Mouse (Mus musculus) ES-E14 (cell line): ENCODE measurements at regions not wholly inside any gene's neighbourhood (a gene's known extent, or its start where the extent isn't known, plus 50 kb on each side); places are given as distances from the start of the nearest gene placed in this dataset.
"Not testable (repeated sequence)": the region's sequence is repeated elsewhere in the genome, so short reads cannot be mapped to it uniquely, and the experiment has no call there.

ENCODE experiments used
- CHD2 ChIP-seq: IDR thresholded peaks from 2 replicates; pipeline ENCODE4 v1.6.1; 2014; ENCODE audit warnings: mild to moderate bottlenecking, low read depth, low read length, inconsistent platforms
- ZC3H11A ChIP-seq: IDR thresholded peaks from 2 replicates; pipeline ENCODE4 v1.6.1; 2012; ENCODE audit warnings: low read depth, mild to moderate bottlenecking, inconsistent platforms, low read length, borderline replicate concordance
- ZNF384 ChIP-seq: IDR thresholded peaks from 2 replicates; pipeline ENCODE4 v1.6.1; 2012; ENCODE audit warnings: low read depth, low read length, inconsistent platforms

GRCm38 (mm10) chr11:121925043-121925442, 95.0 kb downstream of the Ptchd3 start:
- not testable (repeated sequence) for TF ChIP-seq ZNF384, CHD2, ZC3H11A
